Mouse (Mus musculus) cerebellum, adult 8-10 months (tissue): ENCODE data around the gene Kcnk2.
A peak's percentile ranks its signal among the peaks of the same experiment; 100 is the strongest.

Experiments used
- DNase-seq: peaks from one replicate; pipeline ENCODE4 v3.0.0; 2022

Gene Kcnk2

GRCm38 (mm10) chr1:189402223-189402943 is at the start of gene Kcnk2:
TSS of gene Kcnk2 (minus strand) at chr1:189402273.
- DNase-seq, result no peak

- DNase-seq, result no peak
These were observed 38.7 kb upstream of the Kcnk2 start for GRCm38 (mm10) chr1:189440741-189441140.

- no peak for DNase-seq
These were observed 35.1 kb upstream of the Kcnk2 start for GRCm38 (mm10) chr1:189437126-189437525.

GRCm38 (mm10) chr1:189435452-189435851 is 33.4 kb upstream of the Kcnk2 start:
- no peak for DNase-seq

- DNase-seq, result no peak
These were observed 29.4 kb upstream of the Kcnk2 start for GRCm38 (mm10) chr1:189431479-189431878.

- no peak for DNase-seq
These were observed 28.5 kb upstream of the Kcnk2 start for GRCm38 (mm10) chr1:189430534-189430933.

- no peak for DNase-seq
These were observed 27.5 kb upstream of the Kcnk2 start for GRCm38 (mm10) chr1:189429566-189429965.

- no peak for DNase-seq
These were observed 24.2 kb upstream of the Kcnk2 start for GRCm38 (mm10) chr1:189426252-189426651.

GRCm38 (mm10) chr1:189419914-189420313 is 17.8 kb upstream of the Kcnk2 start:
- DNase-seq, result no peak

GRCm38 (mm10) chr1:189409906-189410305 is 7.8 kb upstream of the Kcnk2 start:
- no peak for DNase-seq

- DNase-seq, result no peak
These were observed 3.1 kb upstream of the Kcnk2 start for GRCm38 (mm10) chr1:189405221-189405620.

GRCm38 (mm10) chr1:189403546-189403945 is 1.5 kb upstream of the Kcnk2 start:
- no peak for DNase-seq

- no peak for DNase-seq
These were observed 1.1 kb upstream of the Kcnk2 start for GRCm38 (mm10) chr1:189403139-189403538.

GRCm38 (mm10) chr1:189386848-189387247 is 15.2 kb downstream of the Kcnk2 start:
- no peak for DNase-seq

GRCm38 (mm10) chr1:189386141-189386540 is 15.9 kb downstream of the Kcnk2 start:
- DNase-seq, result no peak

- DNase-seq, result no peak
These were observed 34.4 kb downstream of the Kcnk2 start for GRCm38 (mm10) chr1:189367722-189368121.

GRCm38 (mm10) chr1:189364188-189364587 is 37.9 kb downstream of the Kcnk2 start:
- no peak for DNase-seq

GRCm38 (mm10) chr1:189362579-189362978 is 39.5 kb downstream of the Kcnk2 start:
- peak; percentile 6 for DNase-seq

GRCm38 (mm10) chr1:189359699-189360098 is 42.4 kb downstream of the Kcnk2 start:
- DNase-seq, result no peak

GRCm38 (mm10) chr1:189353887-189354286 is 48.2 kb downstream of the Kcnk2 start:
- no peak for DNase-seq

- DNase-seq, result no peak
These were observed 50.3 kb downstream of the Kcnk2 start for GRCm38 (mm10) chr1:189351804-189352203.

GRCm38 (mm10) chr1:189349205-189349604 is 52.9 kb downstream of the Kcnk2 start:
- no peak for DNase-seq

GRCm38 (mm10) chr1:189345166-189345565 is 56.9 kb downstream of the Kcnk2 start:
- no peak for DNase-seq

GRCm38 (mm10) chr1:189343301-189344251 is 58.5 kb downstream of the Kcnk2 start:
- peak; percentile 12 for DNase-seq
